Mouse (Mus musculus) liver, postnatal 0 days (tissue): ENCODE measurements around the gene Smarcd2.

ENCODE experiments used
- CTCF ChIP-seq: sonication (generic); IDR thresholded peaks from 2 replicates; pipeline ENCODE4 v1.5.1; 2016; ENCODE audit warnings: antibody characterized with exemption, low read depth
- EP300 ChIP-seq: IDR thresholded peaks from 2 replicates; pipeline ENCODE4 v1.6.1; 2016; ENCODE audit warnings: antibody characterized with exemption, low read depth, mild to moderate bottlenecking

DNA sequence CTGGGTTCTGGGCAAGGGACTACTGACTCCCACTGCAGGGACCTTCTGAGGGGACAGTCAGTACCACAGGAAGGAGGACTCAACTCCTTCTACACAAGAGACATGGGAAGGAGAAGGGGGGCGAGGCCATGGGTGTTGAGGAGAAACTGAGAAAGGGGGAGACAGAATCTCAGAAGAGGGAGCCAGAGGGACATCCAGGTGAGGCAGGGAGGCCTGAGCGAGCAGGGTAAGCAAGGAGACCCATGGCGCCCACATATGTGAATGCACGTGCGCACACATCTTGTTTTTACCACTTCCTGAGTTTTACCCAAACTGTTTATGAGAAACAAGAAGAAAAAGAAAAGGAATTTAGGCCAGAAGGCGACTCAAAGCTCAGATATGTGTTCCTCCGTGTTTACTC is 45.0 kb upstream of the Smarcd2 start:
- TF ChIP-seq CTCF = no peak
- no peak for TF ChIP-seq EP300
